Mouse (Mus musculus): ENCODE measurements around the gene Pisd. TPM values are rescaled to one million over a fixed set of nuclear protein-coding genes. Genes with fewer than 3 reads are reported as not detected.
"Not testable (repeated sequence)": the region's sequence is repeated elsewhere in the genome, so short reads cannot be mapped to it uniquely, and the experiment has no call there.

The Pisd gene
- 10 to 100 TPM; 71.1 to 84.8 (median 73.5) TPM for total RNA-seq (2022)

DNA sequence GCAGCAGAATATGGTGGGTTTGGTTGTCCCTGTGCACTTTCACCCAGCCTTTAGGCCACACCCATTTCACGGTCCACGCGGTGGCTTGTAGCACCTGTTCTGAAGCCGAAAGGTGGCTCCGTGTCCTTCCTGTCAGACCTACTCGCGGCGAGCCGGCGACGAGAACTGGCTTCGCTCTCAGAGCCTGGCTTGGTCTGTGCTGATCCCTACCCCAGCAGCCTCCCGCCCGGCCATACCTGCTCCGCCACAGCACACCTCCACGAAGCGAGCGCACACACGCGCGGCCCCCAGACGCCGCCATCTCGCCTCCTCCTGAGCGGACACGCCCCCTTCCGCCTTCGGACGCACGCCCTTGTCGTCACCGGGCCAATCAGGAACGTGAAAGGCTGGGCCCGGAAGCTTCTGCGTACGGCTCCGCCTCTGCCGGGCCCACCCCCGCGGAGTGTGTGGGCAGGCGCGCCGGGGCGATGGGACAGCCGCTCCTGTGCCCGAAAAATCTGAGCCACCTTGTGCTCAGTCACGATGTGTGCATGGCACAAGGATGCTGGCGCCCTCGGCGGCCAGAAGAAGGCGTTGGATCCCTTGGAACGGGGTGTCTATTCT is at the start of gene Pisd:
Pisd (minus strand) TSS at position 334 of the 603 bp plus-strand sequence.
- DNase-seq: peak; percentile 94

DNA sequence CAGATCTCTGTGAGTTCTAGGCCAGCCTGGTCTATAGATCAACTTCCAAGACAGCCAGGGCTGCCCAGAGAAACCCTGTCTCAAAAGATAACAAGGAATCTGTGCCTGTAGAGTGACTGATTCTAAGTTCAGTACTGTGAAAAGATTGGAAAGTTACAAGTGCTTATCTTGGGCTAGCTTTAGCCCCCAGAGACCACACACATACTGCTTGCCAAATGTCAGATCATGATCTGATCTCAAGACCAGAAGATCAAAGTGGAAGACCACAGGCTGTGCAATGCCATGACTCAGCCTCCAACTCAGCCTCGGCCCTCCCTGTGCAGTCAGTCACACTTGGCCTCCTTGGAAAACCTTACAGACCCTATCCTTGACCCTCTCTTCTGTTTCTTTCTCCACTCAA is 49.1 kb upstream of the Pisd start:
- peak; percentile 47 for DNase-seq

DNA sequence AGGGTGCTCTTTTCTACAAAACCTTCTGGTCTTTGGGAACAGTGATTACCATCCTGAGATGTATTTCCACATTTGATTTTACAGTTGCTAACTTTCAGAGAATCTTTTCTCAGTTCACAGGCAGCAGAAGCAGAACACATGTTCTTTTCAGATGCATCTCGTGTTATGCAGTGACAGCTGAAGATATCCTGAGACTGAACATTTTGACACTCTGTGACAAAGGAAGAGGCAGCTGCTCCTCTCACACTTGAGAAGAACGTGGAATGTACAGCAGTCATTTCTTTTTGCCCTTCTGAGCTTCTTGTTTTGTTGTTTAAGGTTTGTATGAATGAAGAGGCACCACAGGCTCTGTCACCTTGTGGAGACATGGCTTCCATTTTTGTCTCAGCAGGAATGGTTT is 44.6 kb upstream of the Pisd start:
- DNase-seq: no peak

DNA sequence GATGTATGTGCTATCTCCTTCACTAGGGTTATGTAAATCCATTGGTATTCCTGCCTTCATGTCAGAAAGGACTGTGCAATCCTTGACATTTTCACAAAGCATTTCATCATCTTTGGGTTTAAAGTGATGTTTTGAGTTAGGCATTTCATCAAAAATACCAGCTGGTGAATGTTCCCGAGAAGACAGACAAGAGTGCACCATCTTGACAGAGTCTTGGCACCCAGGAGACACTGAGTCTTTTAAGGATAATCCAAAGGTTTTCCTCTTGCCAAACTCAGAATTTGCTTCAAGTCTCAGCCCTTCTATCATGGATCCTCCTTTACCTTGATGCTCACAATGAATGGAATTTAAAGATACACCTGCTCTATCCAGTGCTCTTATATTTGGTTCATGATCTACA is 43.3 kb upstream of the Pisd start:
- not testable (repeated sequence) for DNase-seq

DNA sequence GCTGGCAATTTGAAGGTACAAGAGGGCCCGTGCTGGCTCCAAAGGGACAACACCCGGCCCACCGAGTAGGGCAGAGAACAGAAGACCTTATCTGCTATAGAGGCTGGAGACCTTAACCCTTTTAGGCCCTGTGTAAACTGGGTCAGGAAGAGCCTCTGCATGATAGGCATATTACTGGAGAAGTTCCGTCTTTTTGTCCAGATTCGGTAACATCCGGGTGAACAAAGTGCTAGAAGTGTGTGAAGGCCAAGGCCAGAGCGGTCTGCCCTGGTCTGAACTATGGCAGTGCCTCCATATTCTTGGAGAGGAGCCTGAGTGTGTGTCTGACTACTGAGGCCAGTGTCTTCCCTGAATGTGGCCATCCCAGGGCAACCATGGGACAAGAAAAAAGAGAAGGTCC is 41.6 kb upstream of the Pisd start, which contains the start of gene Gm20671:
Gm20671 (minus strand) TSS at position 101 of the 400 bp plus-strand sequence.
- DNase-seq: peak; percentile 31

DNA sequence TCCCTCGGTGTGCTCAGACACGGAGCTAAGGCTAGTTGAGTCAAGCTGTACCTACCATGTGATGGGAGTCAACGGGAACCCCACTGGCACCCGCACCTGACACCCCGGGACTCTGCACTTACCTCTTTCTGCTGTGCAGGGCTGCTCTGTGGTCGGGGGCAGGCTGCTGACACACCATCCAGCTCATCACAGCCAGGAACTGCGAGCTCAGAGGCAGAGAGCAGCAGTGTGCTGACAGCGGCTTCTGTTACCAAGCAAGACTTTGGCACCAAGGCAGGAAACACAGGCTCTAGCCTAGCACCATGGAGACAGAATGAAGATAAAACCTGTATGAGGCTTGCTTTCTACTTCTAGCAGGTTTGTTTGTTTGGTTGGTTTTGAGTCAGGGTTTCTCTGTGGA is 35.0 kb upstream of the Pisd start:
- no peak for DNase-seq

DNA sequence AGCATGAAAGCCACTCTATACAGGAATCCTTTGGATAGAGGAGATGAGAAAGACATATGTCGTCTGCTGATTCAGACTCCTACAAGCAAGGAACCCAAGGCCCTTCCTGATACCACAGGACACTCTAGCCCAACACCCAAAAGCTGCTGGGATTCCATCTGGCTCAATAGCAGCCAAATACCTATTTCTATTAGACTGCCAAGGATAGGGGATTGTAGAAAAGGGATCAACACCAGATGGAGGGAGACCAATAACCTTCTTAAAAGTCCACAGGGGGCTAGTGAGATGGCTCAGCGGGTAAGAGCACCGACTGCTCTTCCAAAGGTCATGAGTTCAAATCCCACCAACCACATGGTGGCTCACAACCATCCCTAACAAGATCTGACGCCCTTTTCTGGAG is 29.9 kb upstream of the Pisd start:
- no peak for DNase-seq

DNA sequence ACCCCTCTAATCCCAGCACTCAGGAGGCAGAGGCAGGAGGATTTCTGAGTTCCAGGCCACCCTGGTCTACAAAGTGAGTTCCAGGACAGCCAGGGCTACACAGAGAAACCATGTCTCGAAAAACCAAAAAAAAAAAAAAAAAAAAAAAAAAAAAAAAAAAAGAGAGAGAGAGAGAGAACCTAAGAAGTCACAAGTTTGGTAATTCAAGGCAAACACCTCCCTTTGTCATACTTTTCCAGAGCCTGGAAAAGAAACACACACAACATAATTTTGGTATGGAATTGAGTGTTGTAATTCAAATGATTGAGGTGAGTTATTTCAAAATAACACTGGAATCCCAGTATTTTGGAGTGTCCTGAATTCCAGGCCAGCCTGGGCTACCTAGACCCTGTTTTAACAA is 1.0 kb upstream of the Pisd start:
- not testable (repeated sequence) for DNase-seq

DNA sequence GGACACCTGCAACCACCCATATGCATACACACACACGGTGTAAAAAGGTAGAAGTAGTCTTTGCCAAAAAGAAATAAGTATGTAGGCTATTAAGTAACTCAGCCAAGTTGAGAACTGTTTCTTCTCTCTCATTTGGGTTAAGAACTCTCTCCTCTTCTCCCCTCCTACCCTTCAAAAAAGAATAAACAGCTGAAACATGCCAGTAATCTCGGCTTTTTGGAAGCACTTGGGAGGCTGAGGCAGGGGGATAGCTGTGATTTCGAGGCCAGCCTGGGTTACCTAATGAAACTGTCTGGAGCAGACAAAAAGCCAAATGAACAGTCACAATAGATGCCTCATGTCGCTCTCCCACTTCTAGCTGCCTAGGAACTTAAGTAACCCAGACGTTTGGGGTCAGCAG is 720 bp downstream of the Pisd start:
- no peak for DNase-seq

DNA sequence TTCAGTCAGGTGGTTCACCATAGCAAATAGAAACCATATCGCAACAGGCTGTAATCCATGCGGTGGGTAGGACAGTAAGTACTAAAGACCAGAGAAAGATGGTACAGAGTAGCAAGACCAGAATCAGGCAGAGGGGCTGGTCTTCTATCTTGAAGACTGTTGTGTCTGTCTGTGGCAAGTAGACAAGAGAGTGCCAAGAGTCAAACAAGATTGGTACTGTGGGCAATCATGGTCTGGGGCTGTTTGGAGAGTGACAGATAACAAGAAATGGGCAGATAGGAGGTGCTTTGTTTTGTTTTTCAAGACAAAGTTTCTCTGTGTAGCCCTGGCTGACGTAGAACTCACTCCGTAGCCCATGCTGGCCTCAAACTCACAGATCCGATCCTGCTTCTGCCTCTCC is 3.9 kb downstream of the Pisd start:
- DNase-seq: no peak

DNA sequence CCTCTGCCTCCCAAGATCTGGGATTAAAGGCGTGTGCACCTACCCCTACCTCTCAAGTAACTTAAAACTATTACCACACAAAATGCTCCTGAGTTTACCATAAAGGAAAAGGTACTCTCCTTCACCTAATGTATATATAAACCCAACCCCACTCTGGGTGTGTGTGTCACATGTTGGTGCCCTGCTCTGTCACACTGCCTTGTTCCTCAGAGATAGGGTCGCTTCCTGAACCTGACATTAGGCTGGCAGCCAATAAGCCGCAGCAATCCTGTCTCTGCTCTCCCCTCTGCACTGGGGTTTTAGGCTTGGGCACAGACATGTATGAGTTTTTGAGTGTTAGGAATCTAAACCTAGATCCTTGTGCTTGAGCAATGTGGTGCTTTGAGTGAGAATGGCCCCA is 7.3 kb downstream of the Pisd start:
- no peak for DNase-seq

DNA sequence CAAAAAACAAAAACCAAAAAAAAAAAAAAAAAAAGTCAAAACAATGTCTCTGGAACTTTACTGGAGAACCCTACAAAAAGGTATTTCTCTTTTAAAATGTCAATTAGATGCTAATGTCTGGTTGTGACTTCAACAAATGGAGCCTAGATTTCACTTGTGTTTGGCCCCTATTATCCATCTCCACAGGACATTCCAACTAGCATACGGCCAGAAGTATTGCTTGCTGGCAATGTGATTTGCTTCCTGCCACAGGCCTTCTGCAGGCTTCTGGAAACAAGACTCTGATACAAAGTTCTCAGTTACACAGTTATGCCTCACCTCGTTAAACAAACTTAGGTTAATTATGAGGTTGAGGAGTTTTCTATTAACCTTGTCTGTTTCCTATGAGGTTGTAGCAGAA is 13.1 kb downstream of the Pisd start:
- DNase-seq: no peak

DNA sequence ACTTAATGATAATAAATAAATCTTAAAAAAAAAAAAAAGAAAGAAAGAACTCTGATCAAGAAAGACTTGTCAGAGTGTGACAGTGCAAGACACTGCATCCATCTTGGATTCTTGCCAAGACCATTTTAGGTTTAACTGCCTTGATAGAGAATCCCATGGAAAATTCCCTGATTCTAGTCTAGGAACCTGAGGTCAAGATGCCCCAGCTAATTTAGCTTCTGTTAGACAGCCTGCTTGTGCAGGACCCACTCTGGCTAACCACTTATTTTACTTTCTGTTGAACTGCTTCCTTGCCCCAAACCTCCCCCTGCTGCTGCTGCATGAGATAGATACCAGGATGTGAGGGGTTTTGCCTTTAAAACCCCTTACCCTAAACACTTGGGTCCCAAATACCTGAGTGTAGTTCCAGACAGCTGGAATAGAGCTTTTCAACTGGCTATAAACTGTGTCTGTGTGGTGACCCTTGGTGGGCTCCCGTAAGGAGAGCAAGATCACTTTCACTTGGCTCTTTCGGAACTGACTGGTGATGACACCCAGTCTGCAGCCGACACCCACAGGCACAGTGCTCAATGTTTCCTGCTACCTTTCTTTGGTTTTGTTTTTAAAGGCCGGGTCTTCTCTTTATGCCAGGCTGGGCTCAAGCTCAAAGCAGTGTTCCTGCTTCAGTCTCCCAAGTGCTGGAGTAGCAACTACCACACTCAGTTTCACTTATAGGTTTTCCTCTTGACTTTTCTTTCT is 17.6 kb downstream of the Pisd start:
- DNase-seq: no peak

DNA sequence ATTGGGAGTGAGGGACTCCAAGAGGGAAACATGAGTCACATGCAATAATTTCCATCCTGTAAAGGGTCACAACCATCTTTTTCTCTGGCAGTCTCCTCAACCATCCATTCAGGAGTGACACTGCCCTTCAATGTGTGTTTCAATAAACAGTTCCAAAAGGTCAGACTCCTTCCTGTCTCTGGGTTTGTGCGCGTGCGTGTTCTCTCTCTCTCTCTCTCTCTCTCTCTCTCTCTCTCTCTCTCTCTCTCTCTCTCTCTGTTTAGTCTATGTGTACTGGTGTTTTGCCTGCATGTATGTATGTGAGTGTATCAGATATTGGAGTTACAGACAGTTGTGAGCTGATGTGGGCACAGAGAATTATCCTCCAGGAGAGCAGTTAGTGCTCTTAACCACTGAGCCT is 18.4 kb downstream of the Pisd start:
- DNase-seq: no peak

DNA sequence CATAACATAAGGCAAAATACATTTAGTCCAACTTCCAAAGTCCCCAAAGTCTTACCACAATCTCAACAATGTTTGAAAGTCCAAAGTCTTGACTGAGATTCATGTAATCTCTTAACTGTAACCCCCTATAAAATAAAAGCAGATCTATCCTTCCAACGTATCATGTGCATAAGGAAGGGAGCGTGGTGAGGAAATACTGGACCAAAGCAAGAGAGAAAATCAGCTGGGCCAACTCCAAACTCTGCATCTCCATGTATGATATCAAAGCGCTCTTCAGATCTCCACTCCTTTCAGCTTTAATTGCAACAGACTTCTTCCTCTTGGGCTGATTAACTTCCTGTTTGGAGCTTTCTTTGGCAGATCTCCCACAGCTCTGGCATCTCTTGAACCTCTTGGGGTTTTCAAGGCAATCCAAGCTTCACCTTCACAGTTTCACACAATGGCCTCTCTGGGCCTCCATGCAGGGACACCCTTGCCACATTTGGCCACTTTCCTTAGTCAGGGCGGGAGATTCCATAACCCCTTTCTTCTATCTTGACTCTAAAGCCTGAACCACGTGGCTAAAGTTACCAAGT is 23.8 kb downstream of the Pisd start:
- no peak for DNase-seq

DNA sequence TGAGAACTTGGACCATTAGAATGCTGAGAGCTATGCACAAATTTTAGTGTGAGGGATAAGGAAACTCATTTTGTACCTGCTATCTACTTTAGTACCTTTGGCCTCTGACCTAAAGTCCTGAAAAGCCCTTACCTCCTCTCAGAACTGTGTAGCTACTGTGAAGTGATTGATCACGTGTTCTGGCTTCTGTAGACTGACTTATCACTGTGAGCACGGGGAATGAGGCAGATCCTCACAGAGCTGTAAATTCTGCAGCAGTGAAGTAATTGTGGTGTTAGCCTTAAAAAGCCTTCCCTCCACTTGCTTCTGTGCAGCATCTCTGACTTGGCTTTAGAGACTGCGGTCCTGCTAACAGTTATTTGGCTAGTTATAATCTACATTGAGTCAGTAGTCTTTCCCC is 24.7 kb downstream of the Pisd start:
- DNase-seq: no peak

DNA sequence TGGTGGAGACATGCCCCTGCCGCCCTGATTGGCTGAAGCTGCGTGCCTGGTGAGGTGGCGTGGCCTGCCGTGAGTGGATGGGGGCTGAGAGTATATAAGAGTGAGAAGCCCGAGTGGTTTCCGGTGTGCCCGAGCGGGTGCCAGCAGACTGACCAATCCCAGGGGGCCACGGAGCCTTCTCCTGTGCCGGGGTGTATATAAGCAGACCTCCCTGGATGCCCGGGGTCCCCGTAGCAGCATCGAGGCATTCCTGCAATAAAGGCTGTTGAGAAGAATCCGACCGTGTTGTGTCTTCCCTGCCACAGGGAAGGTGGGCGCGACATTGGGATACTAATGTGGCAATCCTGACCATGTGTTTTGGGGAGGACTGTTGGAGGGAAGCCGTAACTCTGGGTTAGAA is 25.1 kb downstream of the Pisd start:
- not testable (repeated sequence) for DNase-seq

DNA sequence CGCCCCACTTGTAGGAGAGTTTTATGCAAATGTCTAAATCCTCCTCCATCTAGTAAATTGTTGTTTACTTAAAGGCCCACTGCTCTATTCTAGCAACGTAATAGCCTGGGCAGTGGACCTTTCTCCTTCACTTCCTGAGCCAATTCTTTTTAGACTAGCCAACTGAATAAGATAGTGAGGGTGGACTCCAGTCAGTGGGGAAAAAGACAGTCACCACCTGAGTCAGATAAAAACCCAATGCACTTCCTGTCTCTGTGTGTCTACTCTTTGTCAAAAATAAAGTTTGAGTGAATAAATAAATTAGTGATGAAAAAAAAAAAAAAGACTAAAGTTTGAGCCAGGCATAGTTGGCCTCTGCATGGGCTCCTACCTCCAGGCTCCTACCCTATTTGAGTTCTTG is 25.8 kb downstream of the Pisd start:
- no peak for DNase-seq

DNA sequence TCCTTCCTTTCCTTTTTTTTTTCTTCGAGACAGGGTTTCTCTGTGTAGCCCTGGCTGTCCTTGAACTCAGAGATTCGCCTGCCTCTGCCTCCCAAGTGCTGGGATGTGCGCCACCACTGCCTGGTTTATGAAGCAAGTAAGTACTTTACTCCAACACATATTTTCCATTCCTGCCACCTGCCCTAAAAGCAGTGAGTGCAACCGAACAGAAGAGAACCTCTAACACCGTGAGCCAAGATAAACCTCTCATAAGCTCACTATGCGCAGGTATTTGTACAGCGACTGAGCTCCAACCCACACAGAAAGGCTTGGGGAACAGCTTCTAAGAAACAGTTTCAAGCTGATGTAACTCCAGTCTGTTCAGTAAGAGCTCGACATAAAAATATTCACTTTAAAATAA is 29.3 kb downstream of the Pisd start:
- no peak for DNase-seq

DNA sequence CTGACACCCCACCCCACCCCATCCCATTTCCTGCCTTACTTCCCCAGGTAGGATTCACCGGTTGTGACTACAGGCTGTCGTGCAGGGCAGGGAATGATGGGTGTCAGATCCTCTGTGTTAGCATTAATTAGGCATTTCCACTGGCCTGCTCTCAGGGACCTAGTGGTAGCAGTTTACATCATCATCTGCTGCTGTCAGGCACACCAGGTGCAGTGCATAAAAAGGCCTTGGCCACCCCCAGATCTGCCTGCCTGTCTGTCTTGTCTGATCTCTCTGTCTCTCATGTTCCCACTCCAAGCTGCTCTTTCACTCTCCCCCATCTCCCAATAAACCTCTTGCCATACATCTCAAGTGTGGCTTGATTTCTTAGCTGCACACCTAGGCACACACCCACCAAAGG is 33.7 kb downstream of the Pisd start:
- DNase-seq: no peak

DNA sequence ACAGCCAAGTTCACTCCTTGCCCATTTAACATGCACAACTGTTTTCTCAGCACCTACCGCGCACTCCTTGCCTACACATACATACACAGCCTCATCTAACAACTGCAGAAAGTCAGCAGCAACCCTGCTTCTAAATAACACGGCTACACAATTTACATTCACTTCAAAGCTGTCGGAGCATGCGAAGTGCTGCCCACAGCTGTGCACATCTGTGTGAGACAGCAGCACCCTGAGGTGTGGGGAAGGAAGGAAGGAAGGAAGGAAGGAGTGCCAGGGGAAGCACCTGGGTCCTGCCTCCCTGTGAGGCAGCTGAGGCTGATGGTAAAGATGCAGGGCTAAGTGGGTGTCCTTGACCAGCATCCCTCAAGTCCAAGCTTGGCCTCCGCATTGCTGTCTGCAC is 36.5 kb downstream of the Pisd start:
- DNase-seq: no peak

DNA sequence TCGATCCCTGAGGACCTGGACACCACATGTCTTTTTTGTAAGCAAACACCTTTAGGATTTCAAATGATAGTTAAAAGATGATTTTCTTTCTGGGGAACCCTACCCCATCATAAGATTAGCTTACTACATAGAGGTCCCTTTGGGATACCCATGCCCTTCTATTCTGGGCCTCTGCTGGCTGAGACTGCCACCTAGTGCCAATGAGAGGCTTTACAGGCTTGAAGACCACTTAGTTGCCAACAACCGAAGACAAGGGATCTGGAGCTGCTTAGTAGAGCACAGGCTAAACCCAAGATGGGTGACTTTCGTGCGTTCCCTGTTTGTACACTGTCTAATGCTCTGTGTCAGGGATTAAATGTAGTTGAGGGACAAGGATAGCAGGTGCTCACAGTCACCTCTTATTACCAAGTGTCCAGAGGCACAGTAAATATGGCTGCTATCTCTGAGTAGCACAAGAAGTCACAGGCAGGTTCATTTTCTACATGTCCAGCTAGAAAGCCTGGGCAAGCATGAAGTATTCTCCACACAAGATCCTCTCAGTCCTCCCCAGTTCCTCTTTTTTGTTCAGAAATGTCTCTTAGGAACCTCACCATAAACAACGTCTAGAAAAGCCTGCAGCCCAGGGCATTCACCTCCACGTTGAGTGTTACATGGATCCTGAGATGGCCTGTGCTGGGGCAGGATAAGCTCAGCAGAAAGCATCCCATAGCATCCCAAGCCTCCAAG is 37.6 kb downstream of the Pisd start:
- DNase-seq: peak; percentile 37

Data from adrenal gland, adult 8-10 months (tissue).